Mouse (Mus musculus) cerebellum, adult 2 months (tissue): Measurements from ENCODE around the gene Runx2.

Experiments used
- CTCF ChIP-seq: fragments of 200-500 bp; IDR thresholded peaks from 2 replicates; pipeline ENCODE4 v1.5.1; 2011; ENCODE audit warnings: low read depth, mild to moderate bottlenecking, control low read depth, low read length, moderate library complexity, borderline replicate concordance; ENCODE audit not compliant: insufficient read depth
- POLR2A ChIP-seq: fragments of 200-500 bp; IDR thresholded peaks from 2 replicates; pipeline ENCODE4 v1.6.1; 2011; ENCODE audit warnings: low read length, control low read depth, borderline replicate concordance; ENCODE audit not compliant: insufficient read depth

- TF ChIP-seq CTCF: no peak
- no peak for TF ChIP-seq POLR2A
These were observed 180.1 kb downstream of the Runx2 start for GRCm38 (mm10) chr17:44634486-44634885.
